Mouse (Mus musculus) heart, embryonic 14.5 days (tissue): ENCODE data around the gene Ptbp3. TPM values are rescaled to one million over a fixed set of nuclear protein-coding genes. Genes with fewer than 3 reads are reported as not detected.
A peak's percentile ranks its signal among the peaks of the same experiment; 100 is the strongest.

ENCODE experiments used
- ATAC-seq: fragments of 200-750 bp; cut with Nextera tagmentation; 2 replicates; pipeline ENCODE4 v1.8.0; 2017; ENCODE audit warnings: low read depth, moderate TSS enrichment; ENCODE audit not compliant: insufficient number of reproducible peaks, insufficient read depth, low FRiP score
- H3K27ac ChIP-seq, 2 experiments: fragments of 200-500 bp in 1 of 2; fragments of 300-500 bp in 1 of 2; sonication (generic) in 1 of 2; replicated peaks in 1 of 2; 2 replicates each; pipeline ENCODE4 v1.5.1; 2012 to 2014; ENCODE audit warnings: low read depth in 2 of 2, low read length in 2 of 2, control low read depth in 1 of 2, mild to moderate bottlenecking in 1 of 2, mixed read lengths in 1 of 2; ENCODE audit not compliant: control insufficient read depth in 1 of 2, insufficient read depth in 1 of 2
- H3K27me3 ChIP-seq: fragments of 300-500 bp; sonication (generic); 2 replicates; pipeline ENCODE4 v1.6.1; 2014; ENCODE audit warnings: mild to moderate bottlenecking, low read length, control low read depth; ENCODE audit not compliant: control insufficient read depth, insufficient read depth
- H3K36me3 ChIP-seq: fragments of 300-500 bp; sonication (generic); 2 replicates; pipeline ENCODE4 v1.6.1; 2014; ENCODE audit warnings: mild to moderate bottlenecking, control low read depth, low read length, mixed read lengths; ENCODE audit not compliant: control insufficient read depth, insufficient read depth
- H3K4me1 ChIP-seq, 2 experiments: fragments of 200-500 bp in 1 of 2; fragments of 300-500 bp in 1 of 2; sonication (generic) in 1 of 2; 2 replicates each; pipeline ENCODE4 v1.6.1; 2012 to 2014; ENCODE audit warnings: low read length in 2 of 2, control low read depth in 1 of 2, mixed read lengths in 1 of 2; ENCODE audit not compliant: control insufficient read depth in 2 of 2, insufficient read depth in 2 of 2
- H3K4me2 ChIP-seq: fragments of 300-500 bp; sonication (generic); 2 replicates; pipeline ENCODE4 v1.6.1; 2014; ENCODE audit warnings: mild to moderate bottlenecking, low read length
- H3K4me3 ChIP-seq, 2 experiments: fragments of 200-500 bp in 1 of 2; fragments of 300-500 bp in 1 of 2; sonication (generic) in 1 of 2; 2 replicates each; pipeline ENCODE4 v1.5.1; 2012 to 2014; ENCODE audit warnings: low read length in 2 of 2, mild to moderate bottlenecking in 2 of 2, control low read depth in 1 of 2, low read depth in 1 of 2, moderate library complexity in 1 of 2; ENCODE audit not compliant: control insufficient read depth in 1 of 2, insufficient read depth in 1 of 2
- H3K9ac ChIP-seq: fragments of 300-500 bp; sonication (generic); 2 replicates; pipeline ENCODE4 v1.6.1; 2014; ENCODE audit warnings: mild to moderate bottlenecking, low read length
- H3K9me3 ChIP-seq: fragments of 300-500 bp; sonication (generic); 2 replicates; pipeline ENCODE4 v1.6.1; 2016; ENCODE audit warnings: low read length, control low read depth; ENCODE audit not compliant: control insufficient read depth
- WGBS: fragments of 180-500 bp; shearing (Covaris S2); extraction: QIAGEN DNeasy Blood & Tissue Kit; methylation state at CpG from one replicate; pipeline ENCODE4 v1.1.7; 2014; 5-methylcytosine and 5-hydroxymethylcytosine counted together
- polyA plus RNA-seq: library from polyadenylated mRNA; unstranded; fragments of >200 nt; fragmentation: Nextera tagmentation; extraction: Ambion mirVana; gene quantifications from 2 replicates; pipeline ENCODE4 v1.2.1, GENCODE M21; 2014

Ptbp3 gene
- polyA plus RNA-seq, 1 experiment from 2014 or later, result 37.7 TPM

DNA sequence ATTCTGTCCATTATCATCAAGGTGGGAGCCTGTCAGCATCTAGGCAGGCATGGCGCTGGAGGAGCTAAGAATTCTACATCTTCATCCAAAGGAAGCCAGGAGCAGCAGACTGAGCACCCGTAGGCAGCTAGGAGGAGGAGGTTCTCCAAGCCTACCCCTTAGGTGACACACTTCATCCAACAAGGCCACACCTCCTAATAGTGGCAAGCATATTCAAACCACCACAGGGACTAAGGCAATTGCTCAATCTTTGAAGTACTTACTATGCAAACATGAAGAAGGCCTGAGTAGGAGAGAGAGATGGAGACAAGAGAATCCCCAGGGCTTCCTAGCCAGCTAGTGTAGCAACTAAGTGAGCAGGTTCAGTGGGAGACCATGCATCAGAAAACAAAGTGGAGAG, 58.1 kb downstream of the Ptbp3 start:
- no peak overlapping the region for H3K4me3 ChIP-seq
- no peaks in the 10 kb centered on the region for H3K9me3 ChIP-seq
- H3K27me3 ChIP-seq, result no peaks in the 10 kb centered on the region
- no peak overlapping the region for H3K4me2 ChIP-seq
- no peaks in the 10 kb centered on the region for H3K4me1 ChIP-seq
- 79% methylated on average over 2 of the region's 2 CpGs for WGBS
- no peak overlapping the region for H3K9ac ChIP-seq
- peaks cover 66% of the 10 kb centered on the region for H3K36me3 ChIP-seq
- no peak overlapping the region for H3K27ac ChIP-seq
- ATAC-seq, result no peak

DNA sequence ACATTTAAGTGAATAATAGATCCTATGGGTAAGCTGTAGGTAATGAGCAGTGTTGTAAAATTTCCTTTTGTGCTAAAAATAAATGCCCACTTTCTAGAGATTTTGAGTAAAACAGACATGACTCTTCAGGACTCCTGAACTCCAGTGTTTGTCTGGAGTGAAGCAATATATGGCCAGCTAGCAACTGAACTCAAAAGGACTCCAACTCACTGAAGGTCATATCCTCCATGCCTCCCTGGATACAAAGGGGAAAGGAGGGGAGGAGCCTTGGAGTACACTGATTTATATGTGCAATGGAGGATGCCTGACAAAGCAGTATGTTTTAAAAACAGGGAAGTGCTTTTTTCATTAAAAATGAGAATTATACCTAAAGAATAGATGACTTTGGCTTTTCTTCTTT, 77.9 kb downstream of the Ptbp3 start:
- Histone ChIP-seq H3K27me3 (no peaks in the 10 kb centered on the region), H3K4me3 (no peak overlapping the region), H3K4me2 (no peak overlapping the region), H3K9ac (no peak overlapping the region), H3K36me3 (peaks cover 17% of the 10 kb centered on the region), H3K4me1 (peaks cover 0 to 25% of the 10 kb centered on the region in 2 experiments; a peak in 1 of 4 replicates), H3K27ac (no peak overlapping the region), H3K9me3 (no peaks in the 10 kb centered on the region)
- no peak for ATAC-seq

DNA sequence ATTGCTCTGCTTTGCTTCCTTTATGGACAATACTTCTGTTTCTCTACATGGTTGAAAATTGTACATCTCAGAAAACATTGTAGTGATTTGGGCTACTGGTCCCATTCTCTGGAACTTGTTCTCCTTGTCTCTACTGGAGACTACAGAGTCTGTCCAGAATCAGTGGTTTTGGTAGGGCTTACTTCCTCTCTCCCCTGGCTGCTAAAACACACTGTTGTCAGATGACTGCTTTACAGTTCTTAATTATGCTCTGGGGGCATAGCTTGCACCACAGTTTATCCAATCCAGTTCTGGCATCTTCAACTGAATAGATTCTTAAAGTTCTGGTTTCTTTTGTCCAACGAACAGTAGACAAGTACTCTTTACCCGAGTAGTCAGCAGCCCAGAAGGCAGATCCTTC, 83.7 kb downstream of the Ptbp3 start:
- ATAC-seq, result no peak
- 79% methylated on average over 2 of the region's 2 CpGs for WGBS

DNA sequence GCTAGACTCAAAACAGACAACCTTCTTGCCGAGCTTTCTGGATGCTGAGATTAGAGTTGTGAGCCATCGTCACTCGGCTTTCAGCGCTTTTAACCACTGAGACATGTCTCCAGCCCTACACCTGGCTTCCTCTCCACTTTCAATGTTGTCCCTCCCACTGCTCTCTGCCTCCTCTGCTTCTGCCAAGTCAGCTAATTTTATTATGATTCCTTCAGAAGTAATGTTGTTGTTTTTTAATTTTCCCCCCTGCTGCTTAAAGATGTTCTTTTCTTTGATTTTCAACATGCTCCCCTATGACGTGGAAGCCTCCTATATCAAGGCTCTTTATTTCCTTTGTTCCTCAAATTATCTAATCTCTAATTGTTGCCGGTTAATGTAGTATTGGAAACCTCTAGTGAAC, 84.5 kb downstream of the Ptbp3 start:
- Histone ChIP-seq H3K9me3 (no peaks in the 10 kb centered on the region), H3K4me3 (no peak overlapping the region), H3K36me3 (no peaks in the 10 kb centered on the region), H3K4me1 (peaks cover 12 to 27% of the 10 kb centered on the region in 2 experiments), H3K4me2 (no peak overlapping the region), H3K9ac (no peak overlapping the region), H3K27me3 (no peaks in the 10 kb centered on the region), H3K27ac (no peak overlapping the region)
- ATAC-seq, result no peak
- 48% methylated on average over 6 of the region's 6 CpGs for WGBS

More for the DNA sequence above, 83.7 kb downstream of the Ptbp3 start:
- Histone ChIP-seq H3K36me3 (no peaks in the 10 kb centered on the region), H3K9ac (no peak overlapping the region), H3K4me3 (no peak overlapping the region), H3K4me2 (no peak overlapping the region), H3K27me3 (no peaks in the 10 kb centered on the region), H3K27ac (no peak overlapping the region), H3K4me1 (peaks cover 9 to 20% of the 10 kb centered on the region in 2 experiments; a peak in 3 of 4 replicates), H3K9me3 (no peaks in the 10 kb centered on the region)

DNA sequence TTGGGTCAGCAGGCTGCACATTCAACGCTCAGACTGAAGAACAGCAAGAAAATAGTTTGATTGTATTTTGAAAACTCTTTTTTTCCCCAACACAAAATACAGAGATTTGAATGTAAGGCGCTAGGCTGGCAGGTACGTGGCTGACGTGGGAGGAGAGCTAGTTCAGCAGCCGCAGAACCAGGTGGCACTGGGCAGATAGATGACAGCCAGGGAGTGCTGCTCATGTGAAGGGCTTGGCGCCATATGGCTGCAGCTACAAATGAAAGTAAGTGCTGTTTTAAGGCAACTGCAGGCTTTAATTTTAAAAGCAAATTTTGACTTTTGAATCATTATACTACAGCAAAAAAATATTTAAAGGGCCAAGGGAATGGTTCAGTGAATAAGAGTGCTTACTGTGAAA, 86.7 kb downstream of the Ptbp3 start:
- 77% methylated on average over 6 of the region's 6 CpGs for WGBS
- Histone ChIP-seq H3K4me1 (peaks cover 12 to 28% of the 10 kb centered on the region in 2 experiments), H3K36me3 (no peaks in the 10 kb centered on the region), H3K27me3 (no peaks in the 10 kb centered on the region), H3K9me3 (no peaks in the 10 kb centered on the region), H3K4me3 (no peak overlapping the region), H3K27ac (no peak overlapping the region), H3K4me2 (no peak overlapping the region), H3K9ac (no peak overlapping the region)
- ATAC-seq, result no peak

DNA sequence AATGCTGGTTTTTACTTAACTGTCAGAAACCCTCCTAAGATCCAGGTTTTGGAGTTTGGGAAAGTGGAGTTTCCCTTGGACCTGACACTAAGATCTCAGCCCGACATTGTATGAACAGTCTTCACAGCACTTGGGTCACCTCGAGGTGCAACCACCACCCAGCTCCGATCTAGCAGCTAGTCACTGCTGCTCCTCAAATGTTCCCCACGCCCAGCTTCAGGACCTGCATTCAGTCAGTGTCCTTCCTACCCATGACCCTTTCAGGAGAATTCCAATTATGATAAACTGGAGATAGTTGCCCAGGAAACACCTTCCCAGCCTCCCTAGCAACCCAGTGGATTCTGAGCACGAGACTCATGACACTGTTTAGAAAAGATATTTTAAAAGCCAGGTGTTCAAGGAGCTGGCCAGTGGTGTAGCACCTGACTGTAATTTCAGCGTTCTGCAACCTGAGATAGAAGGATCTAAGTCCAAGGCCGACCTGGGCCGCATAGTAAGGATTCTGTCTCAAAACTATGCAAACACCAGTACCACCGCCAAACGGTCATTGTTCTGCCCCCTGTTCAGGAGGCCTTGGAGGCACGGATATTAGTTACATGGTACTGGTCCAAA, 87.9 kb downstream of the Ptbp3 start:
- no peak overlapping the region for H3K27ac ChIP-seq
- WGBS, result 62% methylated on average over 11 of the region's 11 CpGs

DNA sequence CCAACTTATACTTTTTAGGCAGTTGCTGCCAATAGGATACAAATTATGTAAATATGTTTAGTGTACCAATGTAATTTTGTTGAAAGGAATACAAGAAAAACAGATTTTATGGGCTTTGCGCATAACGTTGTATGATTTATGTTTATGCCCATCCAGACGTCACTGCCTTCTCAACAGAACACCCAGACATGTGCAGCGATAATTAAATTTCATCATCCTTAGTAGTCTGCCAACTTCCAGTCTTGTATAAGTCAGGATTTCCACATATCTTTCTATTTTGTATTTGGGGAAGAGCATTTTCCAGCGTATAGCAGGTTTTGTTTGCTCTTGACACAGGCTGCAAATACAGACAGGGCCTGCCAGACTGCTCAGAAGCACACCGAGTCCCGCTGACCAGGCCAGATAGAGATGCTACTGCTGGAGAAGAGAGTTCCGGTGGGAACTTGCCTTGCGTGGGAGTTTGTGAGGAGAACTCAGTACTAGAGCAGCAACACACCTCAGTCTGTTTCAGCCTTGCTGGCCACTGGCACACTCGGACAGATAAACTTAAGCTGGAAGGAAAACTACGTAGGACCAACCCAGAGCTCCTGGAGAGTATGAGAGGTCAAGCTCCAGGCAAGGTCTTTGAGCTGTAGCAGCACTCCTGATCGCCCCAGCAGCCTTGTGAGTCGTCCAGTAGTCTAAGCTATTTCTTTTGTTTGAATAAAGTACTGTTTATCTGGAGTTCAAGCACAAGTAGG, 89.8 kb downstream of the Ptbp3 start:
- no peak overlapping the region for H3K4me3 ChIP-seq
- no peaks in the 10 kb centered on the region for H3K36me3 ChIP-seq
- no peaks in the 10 kb centered on the region for H3K9me3 ChIP-seq
- H3K27me3 ChIP-seq, result no peaks in the 10 kb centered on the region
- 49% methylated on average over 13 of the region's 13 CpGs for WGBS
- H3K4me2 ChIP-seq, result no peak overlapping the region
- H3K9ac ChIP-seq, result 0 out of 2 replicates have a peak overlapping the region, but pooled peaks have one; percentile 31
- ATAC-seq, result no peak
- peaks cover 12 to 28% of the 10 kb centered on the region in 2 experiments for H3K4me1 ChIP-seq
- H3K27ac ChIP-seq, result peak overlapping the region in 1 of 2 experiments; percentile 42; a peak in 2 of 4 replicates

More for the DNA sequence above, 87.9 kb downstream of the Ptbp3 start:
- H3K4me3 ChIP-seq, result no peak overlapping the region
- peaks cover 12 to 28% of the 10 kb centered on the region in 2 experiments for H3K4me1 ChIP-seq
- no peaks in the 10 kb centered on the region for H3K36me3 ChIP-seq
- no peaks in the 10 kb centered on the region for H3K27me3 ChIP-seq
- no peak for ATAC-seq
- H3K9me3 ChIP-seq, result no peaks in the 10 kb centered on the region
- H3K4me2 ChIP-seq, result no peak overlapping the region
- H3K9ac ChIP-seq, result no peak overlapping the region
